Mouse (Mus musculus): ENCODE data around the gene Tuba3b.

GRCm38 (mm10) chr6:145651976-145652375, 36.4 kb downstream of the Tuba3b start:
- no peak for TF ChIP-seq POLR2A (IDR thresholded peaks at IDR 0.05; ENCODE audit: low read depth, low read length)
- TF ChIP-seq CTCF (IDR thresholded peaks at IDR 0.05; ENCODE audit: extremely low read depth, insufficient read length, insufficient replicate concordance, low read depth, low read length) = no peak

Measured in small intestine, adult 2 months (tissue).